Mouse (Mus musculus): ENCODE measurements around the gene Agrp. TPM values are rescaled to one million over a fixed set of nuclear protein-coding genes. Genes with fewer than 3 reads are reported as not detected.

Gene Agrp
- polyA plus RNA-seq, 1 experiment from 2014 or later: 0.64 TPM

GRCm38 (mm10) chr8:105554087-105554486 lies 83.1 kb downstream of the Agrp start:
- no peaks in the 10 kb centered on the region for H3K9me3 ChIP-seq
- H3K27ac ChIP-seq (replicated peaks): no peak overlapping the region
- H3K4me1 ChIP-seq: peaks cover 3% of the 10 kb centered on the region; the same call in 1 of the 2 replicates
- H3K27me3 ChIP-seq (replicated peaks; ENCODE audit: low read depth, poor library complexity, severe bottlenecking): no peaks in the 10 kb centered on the region
- DNase-seq (ENCODE audit: low spot score): peak; percentile 59
- no peak overlapping the region for H3K4me3 ChIP-seq
- no peaks in the 10 kb centered on the region for H3K36me3 ChIP-seq (replicated peaks)

GRCm38 (mm10) chr8:105552824-105553223 lies 84.4 kb downstream of the Agrp start:
- WGBS: 77% methylated on average over 1 of the region's 1 CpGs
- no peaks in the 10 kb centered on the region for H3K27me3 ChIP-seq (replicated peaks; ENCODE audit: low read depth, poor library complexity, severe bottlenecking)
- H3K4me1 ChIP-seq: peaks cover 3% of the 10 kb centered on the region; the same call in 1 of the 2 replicates
- H3K36me3 ChIP-seq (replicated peaks): no peaks in the 10 kb centered on the region
- H3K27ac ChIP-seq (replicated peaks): no peak overlapping the region
- DNase-seq (ENCODE audit: low spot score): no peak
- H3K4me3 ChIP-seq: no peak overlapping the region
- H3K9me3 ChIP-seq: no peaks in the 10 kb centered on the region

GRCm38 (mm10) chr8:105552032-105552431 lies 85.2 kb downstream of the Agrp start:
- DNase-seq (ENCODE audit: low spot score): no peak
- H3K9me3 ChIP-seq: no peaks in the 10 kb centered on the region
- H3K4me3 ChIP-seq: no peak overlapping the region
- H3K27me3 ChIP-seq (replicated peaks; ENCODE audit: low read depth, poor library complexity, severe bottlenecking): no peaks in the 10 kb centered on the region
- no peak overlapping the region for H3K27ac ChIP-seq (replicated peaks)
- H3K4me1 ChIP-seq: peaks cover 6% of the 10 kb centered on the region
- no peaks in the 10 kb centered on the region for H3K36me3 ChIP-seq (replicated peaks)
- 83% methylated on average over 2 of the region's 2 CpGs for WGBS

GRCm38 (mm10) chr8:105550083-105550482 lies 87.1 kb downstream of the Agrp start:
- Histone ChIP-seq H3K27ac (replicated peaks) (no peak overlapping the region), H3K36me3 (replicated peaks) (no peaks in the 10 kb centered on the region), H3K27me3 (replicated peaks; ENCODE audit: low read depth, poor library complexity, severe bottlenecking) (no peaks in the 10 kb centered on the region), H3K9me3 (no peaks in the 10 kb centered on the region), H3K4me3 (no peak overlapping the region), H3K4me1 (peaks cover 17% of the 10 kb centered on the region)
- no peak for DNase-seq (ENCODE audit: low spot score)
- WGBS: 75% methylated on average over 2 of the region's 2 CpGs

GRCm38 (mm10) chr8:105549506-105549905 lies 87.7 kb downstream of the Agrp start:
- Histone ChIP-seq H3K27ac (replicated peaks) (no peak overlapping the region), H3K4me1 (peaks cover 23% of the 10 kb centered on the region), H3K27me3 (replicated peaks; ENCODE audit: low read depth, poor library complexity, severe bottlenecking) (no peaks in the 10 kb centered on the region), H3K36me3 (replicated peaks) (no peaks in the 10 kb centered on the region), H3K4me3 (no peak overlapping the region), H3K9me3 (no peaks in the 10 kb centered on the region)
- no peak for DNase-seq (ENCODE audit: low spot score)
- 82% methylated on average over 1 of the region's 1 CpGs for WGBS

- H3K27ac ChIP-seq (replicated peaks): no peak overlapping the region
- peaks cover 4% of the 10 kb centered on the region; the same call in 1 of the 2 replicates for H3K36me3 ChIP-seq (replicated peaks)
- H3K4me3 ChIP-seq: no peak overlapping the region
- DNase-seq (ENCODE audit: low spot score): no peak
- no peaks in the 10 kb centered on the region for H3K27me3 ChIP-seq (replicated peaks; ENCODE audit: low read depth, poor library complexity, severe bottlenecking)
- H3K9me3 ChIP-seq: no peaks in the 10 kb centered on the region
- 84% methylated on average over 6 of the region's 6 CpGs for WGBS
- peaks cover 32% of the 10 kb centered on the region for H3K4me1 ChIP-seq
Observed at GRCm38 (mm10) chr8:105546384-105547350, 90.5 kb downstream of the Agrp start.

- H3K9me3 ChIP-seq: no peaks in the 10 kb centered on the region
- no peak overlapping the region for H3K27ac ChIP-seq (replicated peaks)
- 91% methylated on average over 3 of the region's 3 CpGs for WGBS
- peaks cover 32% of the 10 kb centered on the region for H3K4me1 ChIP-seq
- H3K27me3 ChIP-seq (replicated peaks; ENCODE audit: low read depth, poor library complexity, severe bottlenecking): no peaks in the 10 kb centered on the region
- DNase-seq (ENCODE audit: low spot score): no peak
- no peak overlapping the region for H3K4me3 ChIP-seq
- peaks cover 10% of the 10 kb centered on the region; the same call in 1 of the 2 replicates for H3K36me3 ChIP-seq (replicated peaks)
Observed at GRCm38 (mm10) chr8:105545249-105545648, 91.9 kb downstream of the Agrp start.

- DNase-seq (ENCODE audit: low spot score): no peak
- H3K36me3 ChIP-seq (replicated peaks): peaks cover 10% of the 10 kb centered on the region; the same call in 1 of the 2 replicates
- H3K27me3 ChIP-seq (replicated peaks; ENCODE audit: low read depth, poor library complexity, severe bottlenecking): no peaks in the 10 kb centered on the region
- 60% methylated on average over 7 of the region's 7 CpGs for WGBS
- no peaks in the 10 kb centered on the region for H3K9me3 ChIP-seq
- H3K4me1 ChIP-seq: peaks cover 32% of the 10 kb centered on the region
- no peak overlapping the region for H3K27ac ChIP-seq (replicated peaks)
- H3K4me3 ChIP-seq: no peak overlapping the region
Observed at GRCm38 (mm10) chr8:105544544-105545205, 92.5 kb downstream of the Agrp start.

- DNase-seq (ENCODE audit: low spot score): no peak
- H3K4me3 ChIP-seq: no peak overlapping the region
- no peaks in the 10 kb centered on the region for H3K9me3 ChIP-seq
- no peak overlapping the region for H3K27ac ChIP-seq (replicated peaks)
- H3K36me3 ChIP-seq (replicated peaks): peaks cover 18% of the 10 kb centered on the region
- WGBS: 65% methylated on average over 1 of the region's 1 CpGs
- H3K4me1 ChIP-seq: peaks cover 32% of the 10 kb centered on the region
- no peaks in the 10 kb centered on the region for H3K27me3 ChIP-seq (replicated peaks; ENCODE audit: low read depth, poor library complexity, severe bottlenecking)
Observed at GRCm38 (mm10) chr8:105543703-105544102, 93.5 kb downstream of the Agrp start.

GRCm38 (mm10) chr8:105542808-105543207 lies 94.4 kb downstream of the Agrp start:
- no peak overlapping the region for H3K27ac ChIP-seq (replicated peaks)
- 92% methylated on average over 2 of the region's 2 CpGs for WGBS
- peaks cover 32% of the 10 kb centered on the region for H3K4me1 ChIP-seq
- peaks cover 27% of the 10 kb centered on the region for H3K36me3 ChIP-seq (replicated peaks)
- no peak for DNase-seq (ENCODE audit: low spot score)
- no peaks in the 10 kb centered on the region for H3K9me3 ChIP-seq
- H3K27me3 ChIP-seq (replicated peaks; ENCODE audit: low read depth, poor library complexity, severe bottlenecking): no peaks in the 10 kb centered on the region
- H3K4me3 ChIP-seq: no peak overlapping the region

- DNase-seq (ENCODE audit: low spot score): no peak
- Histone ChIP-seq H3K27ac (replicated peaks) (no peak overlapping the region), H3K27me3 (replicated peaks; ENCODE audit: low read depth, poor library complexity, severe bottlenecking) (no peaks in the 10 kb centered on the region), H3K36me3 (replicated peaks) (peaks cover 34% of the 10 kb centered on the region), H3K9me3 (no peaks in the 10 kb centered on the region), H3K4me1 (peaks cover 29% of the 10 kb centered on the region), H3K4me3 (no peak overlapping the region)
- WGBS: 84% methylated on average over 3 of the region's 3 CpGs
Observed at GRCm38 (mm10) chr8:105542032-105542656, 95.0 kb downstream of the Agrp start.

- peaks cover 50% of the 10 kb centered on the region for H3K36me3 ChIP-seq (replicated peaks)
- WGBS: 89% methylated on average over 4 of the region's 4 CpGs
- no peak for DNase-seq (ENCODE audit: low spot score)
Observed at GRCm38 (mm10) chr8:105538940-105539339, 98.3 kb downstream of the Agrp start.

More at GRCm38 (mm10) chr8:105538940-105539339, 98.3 kb downstream of the Agrp start:
- Histone ChIP-seq H3K27me3 (replicated peaks; ENCODE audit: low read depth, poor library complexity, severe bottlenecking) (no peaks in the 10 kb centered on the region), H3K27ac (replicated peaks) (no peak overlapping the region), H3K4me1 (peaks cover 6% of the 10 kb centered on the region), H3K9me3 (no peaks in the 10 kb centered on the region), H3K4me3 (no peak overlapping the region)
